Mouse (Mus musculus) cerebellum, postnatal 4 days (tissue): ENCODE measurements around the gene Wdfy4.

Experiments used
- DNase-seq, 2 experiments: peaks; one replicate each; pipeline ENCODE4 v3.0.0; 2022; ENCODE audit warnings: low spot score in 2 of 2, mixed read lengths in 1 of 2

Gene Wdfy4

GRCm38 (mm10) chr14:32984176-32984738 is 201.1 kb downstream of the Wdfy4 start:
- no peak for DNase-seq

GRCm38 (mm10) chr14:32970700-32971099 is 214.6 kb downstream of the Wdfy4 start:
- no peak for DNase-seq

- no peak for DNase-seq
These were observed 220.6 kb downstream of the Wdfy4 start for GRCm38 (mm10) chr14:32964742-32965141.

- DNase-seq: peak; percentile 38 to 60
These were observed 224.8 kb downstream of the Wdfy4 start for GRCm38 (mm10) chr14:32960481-32960880.

- DNase-seq: no peak
These were observed 226.6 kb downstream of the Wdfy4 start for GRCm38 (mm10) chr14:32958671-32959070.

- peak in 1 of 2 experiments; percentile 40 for DNase-seq
These were observed 228.8 kb downstream of the Wdfy4 start for GRCm38 (mm10) chr14:32956486-32956885.

GRCm38 (mm10) chr14:32950312-32951301 is 234.7 kb downstream of the Wdfy4 start:
- DNase-seq: no peak

- DNase-seq: no peak
These were observed 237.8 kb downstream of the Wdfy4 start for GRCm38 (mm10) chr14:32947512-32947911.

GRCm38 (mm10) chr14:32939217-32939616 is 246.1 kb downstream of the Wdfy4 start:
- DNase-seq: no peak

GRCm38 (mm10) chr14:32934064-32934463 is 251.2 kb downstream of the Wdfy4 start:
- DNase-seq: no peak

- DNase-seq: no peak
These were observed 253.1 kb downstream of the Wdfy4 start for GRCm38 (mm10) chr14:32932220-32932619.

GRCm38 (mm10) chr14:32931709-32932108 is 253.6 kb downstream of the Wdfy4 start:
- no peak for DNase-seq

GRCm38 (mm10) chr14:32923871-32924270 is 261.4 kb downstream of the Wdfy4 start:
- no peak for DNase-seq

- no peak for DNase-seq
These were observed 267.4 kb downstream of the Wdfy4 start for GRCm38 (mm10) chr14:32917919-32918318.

- DNase-seq: no peak
These were observed 269.9 kb downstream of the Wdfy4 start for GRCm38 (mm10) chr14:32915360-32915759.

- DNase-seq: no peak
These were observed 274.1 kb downstream of the Wdfy4 start for GRCm38 (mm10) chr14:32911187-32911586.
